Mouse (Mus musculus) liver, embryonic 16.5 days (tissue): Measurements from ENCODE around the gene Pcmt1. TPM values are rescaled to one million over a fixed set of nuclear protein-coding genes. Genes with fewer than 3 reads are reported as not detected.

ENCODE experiments used
- ATAC-seq: fragments of 200-750 bp; cut with Nextera tagmentation; 2 replicates; pipeline ENCODE4 v1.8.0; 2017; ENCODE audit warnings: low read depth, mild to moderate bottlenecking, moderate number of reproducible peaks, moderate library complexity
- H3K27ac ChIP-seq: fragments of 300-500 bp; sonication (generic); 2 replicates; pipeline ENCODE4 v1.5.1; 2014; ENCODE audit warnings: mild to moderate bottlenecking, low read length
- H3K27me3 ChIP-seq: fragments of 300-500 bp; sonication (generic); 2 replicates; pipeline ENCODE4 v1.6.1; 2014; ENCODE audit warnings: low read depth, low read length, mixed read lengths; ENCODE audit not compliant: control insufficient read depth, insufficient read depth
- H3K36me3 ChIP-seq: fragments of 300-500 bp; sonication (generic); 2 replicates; pipeline ENCODE4 v1.6.1; 2014; ENCODE audit warnings: mild to moderate bottlenecking; ENCODE audit not compliant: control insufficient read depth, insufficient read depth
- H3K4me1 ChIP-seq: fragments of 300-500 bp; sonication (generic); 2 replicates; pipeline ENCODE4 v1.6.1; 2014; ENCODE audit warnings: low read depth, low read length, mixed read lengths; ENCODE audit not compliant: control insufficient read depth
- H3K4me2 ChIP-seq: fragments of 300-500 bp; sonication (generic); 2 replicates; pipeline ENCODE4 v1.6.1; 2014; ENCODE audit warnings: low read depth, low read length, mixed read lengths
- H3K4me3 ChIP-seq: fragments of 300-500 bp; sonication (generic); 2 replicates; pipeline ENCODE4 v1.5.1; 2014; ENCODE audit warnings: low read depth, mild to moderate bottlenecking, low read length
- H3K9ac ChIP-seq: fragments of 300-500 bp; sonication (generic); 2 replicates; pipeline ENCODE4 v1.6.1; 2014; ENCODE audit warnings: low read depth, low read length
- H3K9me3 ChIP-seq: fragments of 300-500 bp; sonication (generic); replicated peaks from 2 replicates; pipeline ENCODE4 v1.6.1; 2016; ENCODE audit warnings: low read length; ENCODE audit not compliant: control insufficient read depth
- WGBS: fragments of 180-500 bp; shearing (Covaris S2); extraction: QIAGEN DNeasy Blood & Tissue Kit; methylation state at CpG from one replicate; pipeline ENCODE4 v1.1.7; 2014; ENCODE audit not compliant: insufficient replicate concordance; 5-methylcytosine and 5-hydroxymethylcytosine counted together
- polyA plus RNA-seq: library from polyadenylated mRNA; unstranded; fragments of >200 nt; fragmentation: Nextera tagmentation; extraction: Ambion mirVana; gene quantifications from 2 replicates; pipeline ENCODE4 v1.2.1, GENCODE M21; 2015

The Pcmt1 gene
- polyA plus RNA-seq, 1 experiment from 2014 or later, result 83.3 TPM

GRCm38 (mm10) chr10:7611647-7612046 is 69.3 kb downstream of the Pcmt1 start:
- Histone ChIP-seq H3K36me3 (no peaks in the 10 kb centered on the region), H3K4me1 (no peaks in the 10 kb centered on the region), H3K4me2 (no peak overlapping the region), H3K27ac (no peak overlapping the region), H3K9ac (no peak overlapping the region), H3K27me3 (no peaks in the 10 kb centered on the region), H3K4me3 (no peak overlapping the region), H3K9me3 (no peaks in the 10 kb centered on the region)
- WGBS, result 56% methylated on average over 6 of the region's 6 CpGs
- ATAC-seq, result no peak

GRCm38 (mm10) chr10:7608611-7609010 is 72.3 kb downstream of the Pcmt1 start:
- Histone ChIP-seq H3K9ac (no peak overlapping the region), H3K36me3 (no peaks in the 10 kb centered on the region), H3K4me2 (no peak overlapping the region), H3K4me3 (no peak overlapping the region), H3K27me3 (no peaks in the 10 kb centered on the region), H3K9me3 (no peaks in the 10 kb centered on the region), H3K4me1 (no peaks in the 10 kb centered on the region), H3K27ac (no peak overlapping the region)
- 81% methylated on average over 17 of the region's 17 CpGs for WGBS
- ATAC-seq, result no peak

GRCm38 (mm10) chr10:7606437-7606836 is 74.5 kb downstream of the Pcmt1 start:
- Histone ChIP-seq H3K9ac (no peak overlapping the region), H3K4me3 (no peak overlapping the region), H3K36me3 (no peaks in the 10 kb centered on the region), H3K4me1 (no peaks in the 10 kb centered on the region), H3K27ac (no peak overlapping the region), H3K27me3 (no peaks in the 10 kb centered on the region), H3K4me2 (no peak overlapping the region), H3K9me3 (no peaks in the 10 kb centered on the region)
- no peak for ATAC-seq
- 58% methylated on average over 2 of the region's 2 CpGs for WGBS

- ATAC-seq, result no peak
- H3K4me1 ChIP-seq, result no peaks in the 10 kb centered on the region
- no peak overlapping the region for H3K4me3 ChIP-seq
- 49% methylated on average over 2 of the region's 2 CpGs for WGBS
- H3K36me3 ChIP-seq, result no peaks in the 10 kb centered on the region
- no peak overlapping the region for H3K27ac ChIP-seq
- H3K27me3 ChIP-seq, result no peaks in the 10 kb centered on the region
- H3K4me2 ChIP-seq, result no peak overlapping the region
- H3K9ac ChIP-seq, result no peak overlapping the region
- no peaks in the 10 kb centered on the region for H3K9me3 ChIP-seq
Observed at GRCm38 (mm10) chr10:7605168-7605567, 75.8 kb downstream of the Pcmt1 start.

GRCm38 (mm10) chr10:7600647-7601046 is 80.3 kb downstream of the Pcmt1 start:
- no peak for ATAC-seq
- 10% methylated on average over 6 of the region's 6 CpGs for WGBS

GRCm38 (mm10) chr10:7598177-7598576 is 82.8 kb downstream of the Pcmt1 start:
- Histone ChIP-seq H3K4me1 (no peaks in the 10 kb centered on the region), H3K27me3 (no peaks in the 10 kb centered on the region)
- WGBS, result 42% methylated on average over 7 of the region's 7 CpGs

More at GRCm38 (mm10) chr10:7600647-7601046, 80.3 kb downstream of the Pcmt1 start:
- H3K27me3 ChIP-seq, result no peaks in the 10 kb centered on the region
- H3K36me3 ChIP-seq, result no peaks in the 10 kb centered on the region
- no peak overlapping the region for H3K27ac ChIP-seq
- no peak overlapping the region for H3K4me2 ChIP-seq
- H3K9me3 ChIP-seq, result no peaks in the 10 kb centered on the region
- no peak overlapping the region for H3K4me3 ChIP-seq
- no peak overlapping the region for H3K9ac ChIP-seq
- no peaks in the 10 kb centered on the region for H3K4me1 ChIP-seq

GRCm38 (mm10) chr10:7596251-7596650 is 84.7 kb downstream of the Pcmt1 start:
- H3K4me1 ChIP-seq, result no peaks in the 10 kb centered on the region
- no peak overlapping the region for H3K9ac ChIP-seq
- no peak overlapping the region for H3K27ac ChIP-seq
- no peaks in the 10 kb centered on the region for H3K9me3 ChIP-seq
- no peak overlapping the region for H3K4me2 ChIP-seq
- ATAC-seq, result no peak
- no peak overlapping the region for H3K4me3 ChIP-seq
- H3K27me3 ChIP-seq, result peaks cover 12% of the 10 kb centered on the region
- H3K36me3 ChIP-seq, result no peaks in the 10 kb centered on the region
- WGBS, result 49% methylated on average over 1 of the region's 1 CpGs

More at GRCm38 (mm10) chr10:7598177-7598576, 82.8 kb downstream of the Pcmt1 start:
- no peak overlapping the region for H3K4me3 ChIP-seq
- no peaks in the 10 kb centered on the region for H3K9me3 ChIP-seq
- no peak for ATAC-seq
- H3K36me3 ChIP-seq, result no peaks in the 10 kb centered on the region
- H3K27ac ChIP-seq, result no peak overlapping the region
- H3K4me2 ChIP-seq, result no peak overlapping the region
- no peak overlapping the region for H3K9ac ChIP-seq

- peaks cover 27% of the 10 kb centered on the region for H3K27me3 ChIP-seq
- peaks cover 8% of the 10 kb centered on the region for H3K4me1 ChIP-seq
- ATAC-seq, result no peak
- H3K9ac ChIP-seq, result no peak overlapping the region
- H3K4me3 ChIP-seq, result no peak overlapping the region
- H3K36me3 ChIP-seq, result no peaks in the 10 kb centered on the region
- no peak overlapping the region for H3K4me2 ChIP-seq
- WGBS, result 56% methylated on average over 7 of the region's 7 CpGs
- H3K27ac ChIP-seq, result no peak overlapping the region
- no peaks in the 10 kb centered on the region for H3K9me3 ChIP-seq
Observed at GRCm38 (mm10) chr10:7594797-7595196, 86.1 kb downstream of the Pcmt1 start.

- Histone ChIP-seq H3K9ac (no peak overlapping the region), H3K36me3 (no peaks in the 10 kb centered on the region), H3K9me3 (no peaks in the 10 kb centered on the region), H3K4me1 (peaks cover 9% of the 10 kb centered on the region), H3K4me3 (peak overlapping the region; percentile 67), H3K27ac (no peak overlapping the region), H3K4me2 (peak overlapping the region; percentile 92), H3K27me3 (peaks cover 28% of the 10 kb centered on the region)
- ATAC-seq, result no peak
- WGBS, result 9% methylated on average over 8 of the region's 8 CpGs
Observed at GRCm38 (mm10) chr10:7590792-7591191, 90.1 kb downstream of the Pcmt1 start.
